Mouse (Mus musculus) kidney, postnatal 36 days (tissue): ENCODE data around the gene Sptbn1.
A peak's percentile ranks its signal among the peaks of the same experiment; 100 is the strongest.

Experiments used
- DNase-seq, 2 experiments: peaks; one replicate each; pipeline ENCODE4 v3.0.0; 2021 to 2022; ENCODE audit warnings: mixed read lengths in 2 of 2

Gene Sptbn1

DNA sequence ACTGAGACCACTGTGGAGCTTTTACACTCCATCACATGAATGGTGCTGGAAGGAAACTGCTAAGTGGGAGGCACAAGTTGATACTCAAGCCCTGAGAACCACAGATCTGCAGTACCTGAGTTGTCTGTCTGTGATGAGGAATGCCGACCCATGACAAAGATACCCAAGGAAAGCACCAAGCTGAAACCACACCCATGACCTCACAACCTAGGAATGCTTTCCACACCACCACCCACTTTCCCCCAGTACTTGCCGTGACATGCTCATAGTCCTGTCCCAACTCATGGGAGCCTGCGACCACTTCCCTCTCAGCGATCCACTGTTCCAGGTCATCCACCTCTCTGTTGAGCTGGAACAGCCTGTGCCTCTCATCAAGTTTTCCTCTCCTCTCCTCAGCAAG, 149.9 kb downstream of the Sptbn1 start:
- no peak for DNase-seq

- DNase-seq: no peak
Observed at GRCm38 (mm10) chr11:30113631-30114030, 154.3 kb downstream of the Sptbn1 start.

DNA sequence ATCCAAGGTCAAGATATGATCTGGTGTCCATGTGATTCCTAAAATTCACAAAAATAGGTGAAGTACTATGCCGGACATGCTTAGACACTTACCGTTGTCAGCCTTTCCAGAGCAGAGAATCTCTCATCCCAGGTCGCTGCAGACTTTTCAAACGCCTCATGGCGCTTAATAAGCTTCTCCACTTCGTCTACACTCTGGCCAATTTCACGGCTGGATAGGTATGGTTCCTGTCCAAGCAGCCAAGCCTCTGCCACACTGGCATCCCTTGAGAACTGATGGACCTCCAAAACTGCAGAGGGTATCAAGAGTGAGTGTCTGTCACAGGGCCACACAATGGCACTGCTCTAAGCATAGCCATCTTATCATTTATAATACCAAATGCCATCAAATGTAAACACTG, 157.3 kb downstream of the Sptbn1 start:
- DNase-seq: no peak

- no peak for DNase-seq
Observed at GRCm38 (mm10) chr11:30104177-30104576, 163.8 kb downstream of the Sptbn1 start.

DNA sequence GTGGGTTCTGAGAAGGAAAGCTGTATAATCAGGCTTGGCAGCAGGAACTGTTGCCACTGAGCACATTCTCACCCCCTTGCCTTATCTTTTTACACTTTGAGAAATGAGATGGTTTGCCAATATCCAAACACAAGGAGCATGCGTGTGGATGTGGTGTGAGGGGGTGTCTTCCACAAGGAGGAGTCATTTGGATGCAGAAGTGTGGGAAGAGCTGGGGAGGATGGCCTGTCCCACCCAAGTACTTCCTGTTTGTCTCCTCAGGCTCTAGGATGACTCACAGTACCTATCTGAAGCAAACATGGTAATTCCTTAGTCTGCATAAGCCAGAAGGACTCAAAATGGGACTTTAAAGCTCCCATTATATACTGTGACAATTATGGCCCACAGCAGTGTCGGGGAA, 165.4 kb downstream of the Sptbn1 start:
- DNase-seq: no peak

DNA sequence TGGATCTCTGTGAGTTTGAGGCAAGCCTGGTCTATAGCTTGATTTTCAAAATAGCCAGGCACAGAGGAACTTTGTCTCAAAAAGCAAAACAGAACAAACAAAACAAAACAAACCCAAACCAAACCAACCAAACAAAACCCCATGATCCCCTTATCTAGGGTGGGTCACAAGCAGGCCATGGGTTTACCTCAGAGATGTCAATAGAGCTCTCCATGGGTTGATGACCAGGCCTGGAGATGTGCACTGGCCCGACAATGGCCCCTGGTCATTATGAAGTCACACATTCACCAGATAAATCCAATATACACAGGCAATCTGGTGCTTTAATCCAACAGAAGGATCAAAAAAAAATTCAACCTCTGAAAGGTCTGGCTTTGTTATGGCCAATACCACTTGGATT, 166.2 kb downstream of the Sptbn1 start:
- no peak for DNase-seq

GRCm38 (mm10) chr11:30101162-30101561, 166.8 kb downstream of the Sptbn1 start:
- no peak for DNase-seq

GRCm38 (mm10) chr11:30099916-30100315, 168.1 kb downstream of the Sptbn1 start:
- no peak for DNase-seq

GRCm38 (mm10) chr11:30095212-30095773, 172.7 kb downstream of the Sptbn1 start:
- DNase-seq: no peak

DNA sequence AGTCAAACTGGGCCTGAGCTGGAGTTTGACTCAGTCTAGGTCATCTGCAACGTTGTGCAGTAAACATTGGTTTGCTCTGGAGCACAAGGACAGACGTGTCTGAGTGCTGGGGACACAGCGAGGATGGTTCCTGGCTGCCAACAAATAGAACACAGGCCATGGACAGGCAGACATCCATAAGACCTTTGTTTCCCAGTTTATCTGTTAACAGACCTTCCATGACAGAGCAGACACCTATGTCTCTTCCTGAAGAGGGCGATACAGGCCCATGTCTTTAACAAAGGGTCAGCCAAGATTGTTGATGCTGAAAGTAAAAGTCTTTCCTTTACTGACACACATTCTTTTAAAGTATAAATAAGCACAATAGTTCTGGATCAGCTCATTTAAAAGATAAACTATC, 176.1 kb downstream of the Sptbn1 start:
- DNase-seq: peak; percentile 19 to 24

DNA sequence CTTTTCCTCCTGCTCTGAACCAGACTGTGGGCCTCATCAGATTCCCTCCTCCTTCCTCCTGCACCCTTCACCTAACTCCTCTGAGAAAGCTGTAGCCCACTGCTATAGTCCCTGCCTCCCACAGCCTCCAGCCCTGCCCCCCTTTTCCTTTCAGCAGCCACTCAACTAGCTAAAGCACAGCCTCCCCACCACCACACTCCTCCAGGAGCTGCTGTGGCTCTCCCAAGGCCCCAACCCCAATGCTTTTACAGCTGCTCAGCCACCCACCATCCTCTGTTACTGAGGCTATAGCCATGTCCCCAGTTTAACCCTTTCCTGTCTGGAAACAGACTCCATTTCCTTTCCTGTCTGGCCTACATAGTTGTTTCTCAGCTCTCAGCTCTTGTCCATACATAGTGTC, 182.9 kb downstream of the Sptbn1 start:
- DNase-seq: no peak

DNA sequence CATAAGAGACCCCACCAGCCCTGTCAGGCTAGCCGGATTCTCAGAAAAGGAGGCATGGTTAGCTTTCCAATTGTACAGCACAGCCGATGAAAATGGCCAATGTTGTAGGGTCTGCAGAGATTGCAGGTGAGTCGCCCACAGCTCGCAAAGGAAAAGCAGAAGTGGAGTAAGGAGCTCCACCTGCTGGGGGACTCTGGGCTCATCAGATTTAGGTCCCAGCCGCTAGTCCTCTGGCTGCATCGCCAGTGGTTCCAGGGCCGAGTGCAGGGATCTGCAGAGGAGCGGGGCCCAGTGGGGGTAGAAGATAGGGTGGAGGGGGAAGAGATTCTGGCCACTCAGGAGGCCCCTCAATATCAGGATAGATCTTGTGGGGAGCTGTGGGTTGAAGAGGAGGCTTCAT, 210.7 kb downstream of the Sptbn1 start:
- peak in 1 of 2 experiments; percentile 27 for DNase-seq
